Mouse (Mus musculus): ENCODE results near the gene Gm45021.

DNA sequence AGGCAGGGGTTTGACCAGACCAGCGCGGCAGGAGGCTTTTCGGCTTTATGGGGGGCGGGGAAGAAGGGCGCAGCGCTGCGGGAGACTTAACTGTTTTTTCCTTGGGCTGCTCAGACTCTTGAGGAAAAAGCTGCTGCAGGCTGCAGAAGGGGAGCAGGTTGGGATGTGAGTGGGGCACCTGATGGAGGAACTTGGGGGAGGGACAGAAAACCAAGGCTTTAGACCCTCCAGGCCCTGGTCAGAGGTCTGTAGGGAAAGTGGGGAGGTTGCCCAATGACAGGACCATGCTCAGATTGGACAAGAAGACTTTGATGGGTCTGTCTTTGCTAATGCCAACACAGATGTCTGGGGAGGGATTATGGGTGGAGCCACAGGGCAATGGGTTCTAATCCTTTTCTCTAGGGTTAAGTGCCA is 38.1 kb downstream of the Gm45021 start:
- TF ChIP-seq POLR2A (IDR thresholded peaks at IDR 0.05; ENCODE audit: insufficient read length, low read depth), result no peak
- no peak for TF ChIP-seq MAX (IDR thresholded peaks at IDR 0.05; ENCODE audit: low read depth)
- TF ChIP-seq USF1 (IDR thresholded peaks at IDR 0.05; ENCODE audit: low read depth), result no peak
- no peak for TF ChIP-seq E2F4 (IDR thresholded peaks at IDR 0.05; ENCODE audit: insufficient read depth)
